Mouse (Mus musculus): ENCODE data around the gene Med12. TPM values are rescaled to one million over a fixed set of nuclear protein-coding genes. Genes with fewer than 3 reads are reported as not detected.

The Med12 gene
- polyA plus RNA-seq, 1 experiment from 2014 or later = 39.2 TPM

DNA sequence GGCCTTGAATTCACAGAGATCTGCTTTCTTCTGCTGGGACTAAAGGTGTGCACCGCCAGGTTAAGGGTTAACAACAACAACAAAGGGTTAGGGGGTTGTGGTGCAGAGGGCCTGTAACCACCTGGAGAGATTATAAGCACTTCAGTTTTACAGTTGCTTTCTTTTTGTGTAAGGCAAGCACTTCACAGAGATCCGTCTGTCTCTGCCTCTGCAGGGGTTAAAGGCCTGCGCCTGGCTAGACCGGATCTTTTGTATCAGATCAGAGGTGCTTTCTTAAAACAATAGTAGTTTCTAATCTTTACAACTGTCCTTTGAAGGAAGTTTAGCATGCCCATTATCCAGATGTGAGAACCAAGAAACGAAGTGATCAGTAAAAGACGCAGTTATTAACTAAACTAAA, 420 bp upstream of the Med12 start:
- WGBS = 22% methylated on average over 6 of the region's 6 CpGs
- Histone ChIP-seq H3K9me3 (no peaks in the 10 kb centered on the region), H3K4me2 (peak overlapping the region; percentile 56), H3K4me1 (no peaks in the 10 kb centered on the region), H3K4me3 (peak overlapping the region; percentile 56), H3K27me3 (peaks cover 18% of the 10 kb centered on the region; the same call in 1 of the 2 replicates), H3K9ac (peak overlapping the region; percentile 77), H3K27ac (peak overlapping the region; percentile 73; the same call in 1 of the 2 replicates), H3K36me3 (peaks cover 16% of the 10 kb centered on the region)
- ATAC-seq (ENCODE audit: insufficient number of reproducible peaks, insufficient read depth, low FRiP score, low TSS enrichment, low read depth) = no peak

DNA sequence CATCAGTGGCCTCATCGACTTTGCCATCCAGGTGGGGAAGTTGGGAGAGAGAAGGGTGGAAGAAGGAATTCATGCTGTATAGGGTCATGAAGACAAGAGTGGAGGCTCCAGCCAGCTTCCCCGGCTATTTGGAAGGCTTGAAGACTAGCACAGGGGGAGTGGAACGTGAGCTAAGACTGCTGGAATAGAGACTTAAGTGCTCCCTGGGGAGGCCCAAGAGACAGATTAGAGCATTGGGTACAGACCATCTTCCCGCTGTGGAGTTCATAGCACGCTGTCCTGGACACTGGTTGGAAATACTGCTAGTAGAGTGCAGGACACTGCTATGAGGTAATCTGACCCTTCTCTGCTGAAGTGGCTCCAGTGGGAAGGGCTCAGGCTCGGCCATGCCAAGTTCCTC, 9.0 kb downstream of the Med12 start:
- Histone ChIP-seq H3K4me1 (no peaks in the 10 kb centered on the region), H3K4me2 (no peak overlapping the region), H3K27ac (no peak overlapping the region), H3K27me3 (peaks cover 4% of the 10 kb centered on the region; the same call in 1 of the 2 replicates), H3K4me3 (no peak overlapping the region), H3K9ac (no peak overlapping the region), H3K36me3 (peaks cover 67% of the 10 kb centered on the region), H3K9me3 (no peaks in the 10 kb centered on the region)
- ATAC-seq (ENCODE audit: insufficient number of reproducible peaks, insufficient read depth, low FRiP score, low TSS enrichment, low read depth) = no peak
- WGBS = 77% methylated on average over 6 of the region's 6 CpGs

DNA sequence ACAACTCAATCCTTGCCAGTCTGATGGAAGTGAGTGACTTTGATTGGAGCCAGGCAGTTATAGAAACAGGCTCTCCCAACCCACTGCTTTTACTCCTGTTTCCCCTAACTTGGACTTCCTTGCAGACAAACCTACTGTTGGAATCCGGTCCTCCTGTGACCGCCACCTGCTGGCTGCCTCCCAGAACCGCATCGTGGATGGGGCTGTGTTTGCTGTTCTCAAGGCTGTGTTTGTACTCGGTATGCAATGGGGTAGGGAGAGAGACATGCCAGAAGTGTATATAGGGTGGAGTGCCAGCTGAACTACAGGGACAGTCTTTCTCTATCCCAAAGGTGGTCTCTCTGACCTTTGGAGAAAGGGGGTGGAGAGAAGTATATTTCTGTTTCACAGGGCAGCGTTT, 11.7 kb downstream of the Med12 start:
- H3K36me3 ChIP-seq = peaks cover 73% of the 10 kb centered on the region
- WGBS = 29% methylated on average over 6 of the region's 6 CpGs
- H3K4me3 ChIP-seq = no peak overlapping the region
- H3K27me3 ChIP-seq = peaks cover 11% of the 10 kb centered on the region; the same call in 1 of the 2 replicates
- ATAC-seq (ENCODE audit: insufficient number of reproducible peaks, insufficient read depth, low FRiP score, low TSS enrichment, low read depth) = no peak
- no peaks in the 10 kb centered on the region for H3K9me3 ChIP-seq
- no peak overlapping the region for H3K27ac ChIP-seq
- no peak overlapping the region for H3K9ac ChIP-seq
- no peaks in the 10 kb centered on the region for H3K4me1 ChIP-seq
- no peak overlapping the region for H3K4me2 ChIP-seq

DNA sequence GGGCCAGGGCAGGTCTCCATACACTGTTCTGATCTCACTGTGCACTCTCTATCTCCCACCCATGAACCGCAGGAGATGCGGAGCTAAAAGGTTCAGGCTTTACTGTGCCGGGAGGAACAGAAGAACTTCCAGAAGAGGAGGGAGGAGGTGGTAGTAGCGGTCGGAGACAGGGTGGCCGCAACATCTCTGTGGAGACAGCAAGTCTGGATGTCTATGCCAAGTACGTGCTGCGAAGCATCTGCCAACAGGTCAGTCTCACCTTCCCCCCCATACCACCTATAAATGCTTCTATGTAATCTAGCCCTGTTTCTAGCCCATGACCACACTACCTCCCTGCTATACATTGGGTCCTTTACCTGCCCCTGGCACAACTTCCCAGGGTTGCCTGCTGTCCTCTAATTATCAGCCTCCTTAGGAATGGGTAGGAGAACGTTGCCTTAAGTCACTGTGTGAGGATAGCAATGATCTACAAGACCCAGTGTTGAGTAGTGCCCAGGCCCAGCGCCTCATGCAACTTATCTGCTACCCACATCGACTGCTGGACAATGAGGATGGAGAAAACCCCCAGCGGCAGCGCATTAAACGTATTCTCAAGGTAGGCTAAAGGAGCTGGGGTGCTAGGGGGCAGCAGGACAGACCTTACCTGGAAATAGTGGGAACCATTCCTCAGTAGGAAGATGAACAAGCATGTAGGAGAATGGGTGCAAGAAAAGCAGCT, 12.3 kb downstream of the Med12 start:
- no peak overlapping the region for H3K4me3 ChIP-seq
- peaks cover 11% of the 10 kb centered on the region; the same call in 1 of the 2 replicates for H3K27me3 ChIP-seq
- H3K9ac ChIP-seq = no peak overlapping the region
- H3K4me1 ChIP-seq = no peaks in the 10 kb centered on the region
- ATAC-seq (ENCODE audit: insufficient number of reproducible peaks, insufficient read depth, low FRiP score, low TSS enrichment, low read depth) = no peak
- WGBS = 88% methylated on average over 14 of the region's 14 CpGs
- H3K27ac ChIP-seq = no peak overlapping the region
- no peaks in the 10 kb centered on the region for H3K9me3 ChIP-seq
- H3K36me3 ChIP-seq = peaks cover 75% of the 10 kb centered on the region
- no peak overlapping the region for H3K4me2 ChIP-seq

DNA sequence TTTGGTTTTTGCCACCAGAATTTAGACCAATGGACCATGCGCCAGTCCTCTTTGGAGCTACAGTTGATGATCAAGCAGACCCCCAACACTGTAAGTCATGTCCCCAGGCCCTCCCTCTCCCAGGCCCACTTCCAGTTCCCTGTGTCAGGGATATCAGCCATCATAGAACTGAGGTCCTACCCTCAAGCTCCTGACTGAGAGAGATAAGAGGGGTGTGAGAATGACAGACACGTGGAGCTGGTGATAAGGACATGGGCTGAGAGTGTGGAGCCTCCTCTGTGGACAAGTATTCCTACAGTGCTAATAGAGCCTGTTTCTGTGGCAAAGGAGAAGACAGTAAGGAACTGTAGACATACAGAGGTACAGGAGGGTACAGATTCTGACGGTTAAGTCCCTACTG, 13.7 kb downstream of the Med12 start:
- H3K4me3 ChIP-seq = no peak overlapping the region
- 93% methylated on average over 3 of the region's 3 CpGs for WGBS
- H3K9me3 ChIP-seq = no peaks in the 10 kb centered on the region
- H3K27ac ChIP-seq = no peak overlapping the region
- H3K9ac ChIP-seq = no peak overlapping the region
- no peak for ATAC-seq (ENCODE audit: insufficient number of reproducible peaks, insufficient read depth, low FRiP score, low TSS enrichment, low read depth)
- H3K27me3 ChIP-seq = peaks cover 11% of the 10 kb centered on the region; the same call in 1 of the 2 replicates
- H3K36me3 ChIP-seq = peaks cover 78% of the 10 kb centered on the region
- H3K4me1 ChIP-seq = no peaks in the 10 kb centered on the region
- H3K4me2 ChIP-seq = no peak overlapping the region

DNA sequence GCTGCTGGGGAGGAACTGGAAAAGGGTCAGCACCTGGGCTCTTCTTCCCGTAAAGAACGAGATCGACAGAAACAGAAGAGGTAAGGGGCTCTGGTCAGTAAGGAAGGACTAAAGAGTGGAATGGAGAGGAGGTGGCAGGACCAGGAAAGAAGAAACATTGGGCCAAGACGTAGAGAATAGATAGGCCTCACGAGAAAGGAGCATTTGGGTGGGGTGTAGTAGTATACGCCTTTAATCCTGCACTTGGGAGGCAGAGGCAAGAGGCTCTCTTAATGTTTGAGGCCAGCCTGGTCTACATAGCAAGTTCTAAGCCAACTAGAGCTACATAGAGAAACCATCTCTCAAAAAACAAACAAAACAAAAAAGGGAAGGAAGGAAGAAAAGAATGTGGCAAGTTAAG, 14.6 kb downstream of the Med12 start:
- Histone ChIP-seq H3K36me3 (peaks cover 79% of the 10 kb centered on the region), H3K9me3 (no peaks in the 10 kb centered on the region), H3K4me3 (no peak overlapping the region), H3K9ac (no peak overlapping the region), H3K27ac (no peak overlapping the region), H3K4me2 (no peak overlapping the region), H3K27me3 (peaks cover 11% of the 10 kb centered on the region; the same call in 1 of the 2 replicates), H3K4me1 (no peaks in the 10 kb centered on the region)
- WGBS = 92% methylated on average over 6 of the region's 6 CpGs
- no peak for ATAC-seq (ENCODE audit: insufficient number of reproducible peaks, insufficient read depth, low FRiP score, low TSS enrichment, low read depth)

DNA sequence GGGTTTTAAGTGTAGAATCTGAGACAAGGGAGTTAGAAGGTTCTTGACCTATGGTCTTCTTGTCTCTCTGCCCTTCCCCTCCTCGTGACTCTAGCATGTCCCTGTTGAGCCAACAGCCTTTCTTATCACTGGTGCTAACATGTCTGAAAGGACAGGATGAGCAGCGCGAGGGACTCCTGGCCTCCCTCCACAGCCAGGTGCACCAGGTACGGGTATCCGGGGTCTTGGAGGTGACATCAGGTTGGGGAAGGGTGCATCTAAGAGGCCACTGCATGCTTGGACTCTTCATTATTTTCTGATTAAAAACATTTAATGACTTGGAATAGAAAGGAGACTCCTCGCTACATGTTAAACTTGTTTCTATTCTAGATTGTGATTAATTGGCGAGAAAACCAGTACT, 15.2 kb downstream of the Med12 start:
- no peak overlapping the region for H3K4me3 ChIP-seq
- H3K4me1 ChIP-seq = no peaks in the 10 kb centered on the region
- H3K27me3 ChIP-seq = peaks cover 11% of the 10 kb centered on the region; the same call in 1 of the 2 replicates
- ATAC-seq (ENCODE audit: insufficient number of reproducible peaks, insufficient read depth, low FRiP score, low TSS enrichment, low read depth) = no peak
- H3K9me3 ChIP-seq = no peaks in the 10 kb centered on the region
- no peak overlapping the region for H3K9ac ChIP-seq
- no peak overlapping the region for H3K27ac ChIP-seq
- H3K36me3 ChIP-seq = peaks cover 81% of the 10 kb centered on the region
- H3K4me2 ChIP-seq = no peak overlapping the region
- 89% methylated on average over 7 of the region's 7 CpGs for WGBS

DNA sequence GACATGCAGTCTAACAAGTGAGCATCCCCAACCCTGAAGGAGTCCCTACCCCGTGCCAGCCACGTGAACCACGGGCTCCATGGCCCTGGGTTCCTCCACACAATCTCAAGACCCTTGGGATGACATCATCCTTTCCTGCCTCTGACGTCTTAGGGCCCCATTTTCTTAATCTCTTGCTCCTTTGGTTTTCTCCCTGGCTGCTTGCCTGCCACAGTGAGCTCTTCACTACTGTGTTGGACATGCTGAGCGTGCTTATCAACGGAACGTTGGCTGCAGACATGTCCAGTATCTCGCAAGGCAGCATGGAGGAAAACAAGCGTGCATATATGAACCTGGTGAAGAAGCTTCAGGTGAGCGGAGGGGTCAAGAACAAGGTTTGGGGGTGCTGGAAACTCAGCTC, 16.3 kb downstream of the Med12 start:
- ATAC-seq (ENCODE audit: insufficient number of reproducible peaks, insufficient read depth, low FRiP score, low TSS enrichment, low read depth) = no peak
- Histone ChIP-seq H3K4me2 (no peak overlapping the region), H3K27ac (no peak overlapping the region), H3K36me3 (peaks cover 74% of the 10 kb centered on the region), H3K4me1 (no peaks in the 10 kb centered on the region), H3K27me3 (peaks cover 11% of the 10 kb centered on the region; the same call in 1 of the 2 replicates), H3K4me3 (no peak overlapping the region), H3K9me3 (no peaks in the 10 kb centered on the region), H3K9ac (no peak overlapping the region)
- 86% methylated on average over 10 of the region's 10 CpGs for WGBS

DNA sequence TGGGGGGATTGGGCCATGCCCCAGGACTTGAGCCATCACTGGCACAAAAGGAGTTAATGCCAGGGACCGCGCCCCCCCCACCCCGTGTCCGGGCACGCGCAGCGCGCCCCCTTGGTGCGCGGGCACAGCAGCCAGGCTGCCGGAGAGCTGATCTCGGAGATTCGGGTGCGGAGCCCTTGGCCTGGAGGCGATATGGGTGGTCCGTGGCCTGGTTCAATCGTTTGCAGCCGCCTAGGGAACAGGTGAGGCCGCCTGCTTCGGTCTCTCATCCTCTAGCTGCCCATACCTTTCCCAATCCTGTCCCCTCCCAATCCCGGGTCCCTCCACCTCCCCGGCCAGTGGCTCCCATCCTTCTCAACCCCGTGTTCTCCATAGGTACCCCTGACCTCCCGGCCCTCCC, 25.2 kb downstream of the Med12 start, which contains the start of gene Nlgn3:
Gene Nlgn3 (plus strand): TSS at position 114 of the 400 bp plus-strand sequence.
- Histone ChIP-seq H3K27ac (peak within 1 kb of the TSS; percentile 39; the same call in 1 of the 2 replicates), H3K4me1 (peaks cover 6% of the 10 kb centered on the region), H3K36me3 (peaks cover 16% of the 10 kb centered on the region), H3K27me3 (peaks cover 29% of the 10 kb centered on the region), H3K4me3 (peak within 1 kb of the TSS; percentile 48), H3K9me3 (no peaks in the 10 kb centered on the region), H3K9ac (peak within 1 kb of the TSS; percentile 65), H3K4me2 (peak within 1 kb of the TSS; percentile 59)
- no peak for ATAC-seq (ENCODE audit: insufficient number of reproducible peaks, insufficient read depth, low FRiP score, low TSS enrichment, low read depth)
- WGBS = 37% methylated on average over 13 of the region's 24 CpGs

DNA sequence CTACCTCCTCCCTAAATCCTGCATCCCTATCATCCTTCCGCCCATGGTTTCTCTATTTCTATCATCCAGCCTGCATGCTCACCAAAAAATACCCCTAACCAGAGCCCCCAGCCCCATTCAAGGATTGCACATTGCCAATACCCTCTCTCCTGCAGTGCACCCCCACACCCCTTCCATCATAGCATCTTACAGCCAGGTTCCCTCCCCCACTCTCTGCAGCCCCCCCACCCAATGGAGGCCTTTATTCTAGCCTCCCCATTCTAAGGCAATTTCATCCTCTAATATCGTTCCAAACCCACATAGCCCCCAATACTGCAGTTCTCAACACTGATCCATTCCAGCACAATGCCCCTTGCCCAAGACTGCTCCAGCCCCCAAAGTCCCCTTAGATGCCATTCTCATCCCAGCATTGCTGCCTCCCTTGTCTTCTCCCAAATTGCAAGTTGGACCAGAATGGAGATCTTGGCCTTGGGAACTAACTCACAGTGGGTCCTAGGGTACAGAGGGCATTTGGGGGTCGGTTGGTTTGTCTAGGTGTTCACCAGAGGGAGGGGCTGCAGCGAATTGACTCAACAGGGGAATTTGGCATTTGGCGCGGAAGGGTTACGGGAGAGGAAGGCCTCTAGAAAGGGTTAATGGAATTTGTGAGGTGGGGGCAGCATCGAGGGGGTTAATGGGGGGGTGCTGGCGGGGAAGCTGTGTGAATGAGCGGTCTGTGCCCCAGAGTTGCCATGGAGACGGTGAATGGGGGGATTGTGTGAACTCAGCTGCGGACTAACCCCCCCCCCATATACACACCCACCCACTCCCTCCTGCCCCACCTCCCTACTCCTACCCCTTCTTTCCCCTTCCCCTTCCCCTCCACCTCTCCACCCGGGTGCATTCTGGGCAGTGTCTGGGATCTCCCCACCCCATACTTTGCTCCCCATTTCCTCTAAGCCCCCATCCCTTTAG, 25.9 kb downstream of the Med12 start:
- 43% methylated on average over 8 of the region's 13 CpGs for WGBS

DNA sequence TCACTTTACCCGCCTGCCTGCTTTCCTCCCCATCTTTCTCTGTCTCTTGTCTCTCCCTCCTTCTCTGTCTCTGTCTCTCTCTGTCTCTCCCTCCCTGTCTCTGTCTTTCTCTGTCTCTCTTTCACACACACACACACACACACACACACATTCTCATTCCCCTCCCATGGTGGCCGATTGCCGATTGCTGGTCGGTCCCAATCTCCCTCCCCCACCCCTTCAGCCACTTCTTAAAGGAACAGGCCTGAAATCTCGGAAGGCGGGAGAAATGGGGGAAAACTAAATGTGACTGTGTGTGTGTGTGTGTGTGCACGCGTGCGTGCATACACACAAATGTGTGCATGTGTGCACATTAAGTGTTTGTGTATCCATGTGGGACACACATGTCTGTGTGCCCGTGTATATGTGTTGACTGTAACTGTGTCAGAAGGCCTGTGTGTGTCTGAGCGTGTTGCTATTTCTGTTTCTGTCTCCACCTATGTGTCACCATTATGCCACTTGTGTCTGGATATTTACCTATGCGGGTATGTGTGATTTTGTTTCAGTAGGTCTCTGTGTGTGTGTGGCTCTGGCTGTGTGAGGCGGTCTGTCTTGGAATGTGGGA, 26.7 kb downstream of the Med12 start:
- Histone ChIP-seq H3K36me3 (peaks cover 13% of the 10 kb centered on the region), H3K4me1 (peaks cover 6% of the 10 kb centered on the region), H3K9ac (peak overlapping the region; percentile 49), H3K4me2 (peak overlapping the region; percentile 59), H3K4me3 (peak overlapping the region; percentile 48), H3K27ac (0 out of 2 replicates have a peak overlapping the region, but pooled peaks have one; percentile 49), H3K9me3 (no peaks in the 10 kb centered on the region), H3K27me3 (peaks cover 32% of the 10 kb centered on the region)
- ATAC-seq (ENCODE audit: insufficient number of reproducible peaks, insufficient read depth, low FRiP score, low TSS enrichment, low read depth) = no peak
- WGBS = 32% methylated on average over 13 of the region's 13 CpGs

More for the DNA sequence above, 25.9 kb downstream of the Med12 start:
- Histone ChIP-seq H3K36me3 (peaks cover 13% of the 10 kb centered on the region), H3K27me3 (peaks cover 32% of the 10 kb centered on the region), H3K27ac (peak overlapping the region; percentile 39; the same call in 1 of the 2 replicates), H3K4me1 (peaks cover 6% of the 10 kb centered on the region), H3K9ac (peak overlapping the region; percentile 65), H3K9me3 (no peaks in the 10 kb centered on the region), H3K4me3 (peak overlapping the region; percentile 48), H3K4me2 (peak overlapping the region; percentile 59)
- ATAC-seq (ENCODE audit: insufficient number of reproducible peaks, insufficient read depth, low FRiP score, low TSS enrichment, low read depth) = peak; percentile 79; the same call in 1 of the 2 replicates
